Mouse (Mus musculus): Measurements from ENCODE around the gene Surf6. TPM values are rescaled to one million over a fixed set of nuclear protein-coding genes. Genes with fewer than 3 reads are reported as not detected.

The Surf6 gene
- polyA plus RNA-seq, 1 experiment from 2014 or later: 25.2 TPM

GRCm38 (mm10) chr2:26862856-26863255 lies 39.8 kb downstream of the Surf6 start:
- in situ Hi-C loops (cut with MboI; ENCODE audit: low pct_unique_long_range_greater_than_20kb): no loop called here
- POLR2A ChIA-PET: no interaction called here
- no peak for TF ChIP-seq CTCF (IDR thresholded peaks at IDR 0.05)
- DNase-seq (ENCODE audit: low read depth, low spot score): no peak
- H3K27me3 ChIP-seq: peaks cover 67% of the 10 kb centered on the region
- ATAC-seq: no peak
- CTCF ChIA-PET: no interaction called here

DNA sequence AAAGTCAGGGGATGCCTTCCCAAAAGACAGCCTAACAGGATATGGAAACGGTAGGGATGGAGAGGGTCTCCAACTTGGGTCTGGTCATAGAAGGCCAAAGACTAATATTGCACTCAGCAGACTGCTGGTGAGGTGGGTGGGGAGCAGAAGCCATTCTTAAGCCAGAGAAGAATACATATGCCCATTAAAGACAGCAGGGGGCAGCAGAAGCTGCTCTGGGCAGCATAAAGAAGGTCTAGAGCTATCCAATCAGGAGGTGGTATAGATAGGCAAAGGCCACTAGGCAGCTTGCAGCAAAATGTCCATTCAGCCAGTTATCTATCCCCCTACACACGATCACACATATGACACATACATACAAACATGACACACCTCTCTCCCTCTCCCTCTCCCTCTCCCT lies 55.0 kb downstream of the Surf6 start:
- ATAC-seq (peak; percentile 70), DNase-seq (ENCODE audit: low read depth, low spot score) (no peak)
- in situ Hi-C loops (cut with MboI; ENCODE audit: low pct_unique_long_range_greater_than_20kb): no loop called here
- POLR2A ChIA-PET: no interaction called here
- H3K27me3 ChIP-seq: peaks cover 12% of the 10 kb centered on the region
- TF ChIP-seq CTCF (IDR thresholded peaks at IDR 0.05): peak; percentile 67
- CTCF ChIA-PET: interaction anchor here (0.8 to 1.3 kb wide), 5 partner anchors 49 to 200 kb away, joined by 3 read pairs; no protein-coding TSS in a partner anchor

Other genes starting within 250 kb of the Surf6 start
- gene Lcn4, start 231.6 kb downstream of the Surf6 start, polyA plus RNA-seq (2021): not detected
- gene Abo, start 37.9 kb downstream of the Surf6 start, polyA plus RNA-seq (2021): not detected
- gene Med22, start 7.8 kb upstream of the Surf6 start, polyA plus RNA-seq (2021): 47.1 TPM
- gene Rpl7a, start 7.9 kb upstream of the Surf6 start, polyA plus RNA-seq (2021): 697 TPM
- 52.0 TPM for gene Surf2, start 13.5 kb upstream of the Surf6 start, polyA plus RNA-seq (2021)
- gene Surf1, start 13.7 kb upstream of the Surf6 start, polyA plus RNA-seq (2021): 72.2 TPM
- gene Surf4, start 31.0 kb upstream of the Surf6 start, polyA plus RNA-seq (2021): 181 TPM
- 0.06 TPM for gene Stkld1, start 31.2 kb upstream of the Surf6 start, polyA plus RNA-seq (2021)
- 51.8 TPM for gene Rexo4, start 61.5 kb upstream of the Surf6 start, polyA plus RNA-seq (2021)
- 0.04 TPM for gene Adamts13, start 70.5 kb upstream of the Surf6 start, polyA plus RNA-seq (2021)
- 47.6 TPM for gene Cacfd1, start 107.0 kb upstream of the Surf6 start, polyA plus RNA-seq (2021)
- gene Slc2a6, start 125.1 kb upstream of the Surf6 start, polyA plus RNA-seq (2021): 0.21 TPM
- 0.22 TPM for gene Mymk, start 169.3 kb upstream of the Surf6 start, polyA plus RNA-seq (2021)
- gene Adamtsl2, start 176.5 kb upstream of the Surf6 start, polyA plus RNA-seq (2021): 0.49 TPM
- gene Fam163b, start 239.6 kb upstream of the Surf6 start, polyA plus RNA-seq (2021): not detected